ENCODE assay signal across 33 mouse cellular contexts in the genomic region with DNA sequence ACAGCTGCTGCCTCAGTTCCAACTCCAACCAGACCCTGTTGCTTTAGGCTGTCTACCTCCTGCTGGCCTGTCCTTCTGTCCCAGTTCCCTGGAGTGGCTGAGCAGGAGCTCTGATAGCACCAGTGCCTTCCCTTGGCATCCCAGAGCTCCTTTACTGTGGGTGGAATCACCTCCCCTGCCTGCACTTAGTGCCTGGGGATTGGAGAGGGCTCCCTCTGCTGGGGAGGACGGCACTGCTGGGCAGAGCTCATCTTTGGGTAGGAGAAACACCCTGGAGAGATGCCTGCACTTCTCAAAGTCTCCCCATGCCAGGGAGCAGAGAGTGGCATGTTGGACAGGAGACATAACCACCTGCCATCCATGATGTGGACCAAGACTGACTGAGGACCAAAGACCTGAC. TPM values are rescaled to one million over a fixed set of nuclear protein-coding genes. Genes with fewer than 3 reads are reported as not detected.
"Had no signal": no experiment of that assay in that cellular context is flagged by ENCODE, and none has a peak within 500 bp of the region (broad histone marks: within the 10 kb centered on the region; RNA-seq: fewer than 3 reads in every experiment).

No protein-coding gene starts in this region.

RNA-seq across cellular contexts. Expression of a gene that starts 0.9 kb away (rescaled TPM):
- total RNA-seq: gastrocnemius, adult 18-20 months; gastrocnemius, adult 8-10 months; gastrocnemius, postnatal 14 days; gastrocnemius, postnatal 36 days; heart, adult 2 months; heart, postnatal 14 days; heart, postnatal 36 days; layer of hippocampus, adult 18-20 months; layer of hippocampus, postnatal 10 days; layer of hippocampus, postnatal 25 days; left cerebral cortex, adult 2 months; left cerebral cortex, postnatal 14 days; left cerebral cortex, postnatal 36 days; liver, adult 2 months had no signal
- polyA plus RNA-seq: gonadal fat pad, adult 2 months; heart, adult 2 months; heart, embryonic 11.5 days; heart, embryonic 13.5 days; heart, embryonic 15.5 days; heart, postnatal 0 days; hindbrain, embryonic 10.5 days; hindbrain, embryonic 12.5 days; hindbrain, embryonic 14.5 days; hindbrain, embryonic 16.5 days; inflammation-experienced regulatory T-cells, adult 6 months; intestine, embryonic 15.5 days; kidney, adult 2 months; kidney, embryonic 15.5 days; kidney, postnatal 0 days; large intestine, adult 2 months; limb, embryonic 11.5 days; limb, embryonic 13.5 days; limb, embryonic 15.5 days; liver, adult 2 months; liver, embryonic 12.5 days had no signal

RNA-seq across cellular contexts. Expression of a gene that starts 14.6 kb away (rescaled TPM):
- total RNA-seq: gastrocnemius, adult 18-20 months; gastrocnemius, adult 8-10 months; gastrocnemius, postnatal 14 days; gastrocnemius, postnatal 36 days; heart, adult 2 months; heart, postnatal 14 days; heart, postnatal 36 days; layer of hippocampus, adult 18-20 months; layer of hippocampus, postnatal 10 days; layer of hippocampus, postnatal 25 days; left cerebral cortex, adult 2 months; left cerebral cortex, postnatal 14 days; left cerebral cortex, postnatal 36 days; liver, adult 2 months had no signal
- polyA plus RNA-seq: gonadal fat pad, adult 2 months; heart, adult 2 months; heart, embryonic 11.5 days; heart, embryonic 13.5 days; heart, embryonic 15.5 days; heart, postnatal 0 days; hindbrain, embryonic 10.5 days; hindbrain, embryonic 12.5 days; hindbrain, embryonic 14.5 days; hindbrain, embryonic 16.5 days; inflammation-experienced regulatory T-cells, adult 6 months; intestine, embryonic 15.5 days; kidney, adult 2 months; kidney, embryonic 15.5 days; kidney, postnatal 0 days; large intestine, adult 2 months; limb, embryonic 11.5 days; limb, embryonic 13.5 days; limb, embryonic 15.5 days; liver, adult 2 months; liver, embryonic 12.5 days had no signal

RNA-seq across cellular contexts. Expression of a gene that starts 31.2 kb away (rescaled TPM):
- total RNA-seq: gastrocnemius, adult 18-20 months; gastrocnemius, adult 8-10 months; gastrocnemius, postnatal 14 days; gastrocnemius, postnatal 36 days; heart, adult 2 months; heart, postnatal 14 days; heart, postnatal 36 days; layer of hippocampus, adult 18-20 months; layer of hippocampus, postnatal 10 days; layer of hippocampus, postnatal 25 days; left cerebral cortex, adult 2 months; left cerebral cortex, postnatal 14 days; left cerebral cortex, postnatal 36 days; liver, adult 2 months had no signal
- polyA plus RNA-seq: gonadal fat pad, adult 2 months; heart, adult 2 months; heart, embryonic 11.5 days; heart, embryonic 13.5 days; heart, embryonic 15.5 days; heart, postnatal 0 days; hindbrain, embryonic 10.5 days; hindbrain, embryonic 12.5 days; hindbrain, embryonic 14.5 days; hindbrain, embryonic 16.5 days; inflammation-experienced regulatory T-cells, adult 6 months; intestine, embryonic 15.5 days; kidney, adult 2 months; kidney, embryonic 15.5 days; kidney, postnatal 0 days; large intestine, adult 2 months; limb, embryonic 11.5 days; limb, embryonic 13.5 days; limb, embryonic 15.5 days; liver, adult 2 months; liver, embryonic 12.5 days had no signal

RNA-seq across cellular contexts. Expression of a gene that starts 45.9 kb away (rescaled TPM):
- total RNA-seq: gastrocnemius, adult 18-20 months; gastrocnemius, adult 8-10 months; gastrocnemius, postnatal 14 days; gastrocnemius, postnatal 36 days; heart, adult 2 months; heart, postnatal 14 days; heart, postnatal 36 days; layer of hippocampus, adult 18-20 months; layer of hippocampus, postnatal 10 days; layer of hippocampus, postnatal 25 days; left cerebral cortex, adult 2 months; left cerebral cortex, postnatal 14 days; left cerebral cortex, postnatal 36 days; liver, adult 2 months had no signal
- polyA plus RNA-seq: gonadal fat pad, adult 2 months; heart, adult 2 months; heart, embryonic 11.5 days; heart, embryonic 13.5 days; heart, embryonic 15.5 days; heart, postnatal 0 days; hindbrain, embryonic 10.5 days; hindbrain, embryonic 12.5 days; hindbrain, embryonic 14.5 days; hindbrain, embryonic 16.5 days; inflammation-experienced regulatory T-cells, adult 6 months; intestine, embryonic 15.5 days; kidney, adult 2 months; kidney, embryonic 15.5 days; kidney, postnatal 0 days; large intestine, adult 2 months; limb, embryonic 11.5 days; limb, embryonic 13.5 days; limb, embryonic 15.5 days; liver, adult 2 months; liver, embryonic 12.5 days had no signal

RNA-seq across cellular contexts. Expression of a gene that starts 56.8 kb away (rescaled TPM):
- total RNA-seq: gastrocnemius, adult 18-20 months; gastrocnemius, adult 8-10 months; gastrocnemius, postnatal 14 days; gastrocnemius, postnatal 36 days; heart, adult 2 months; heart, postnatal 14 days; heart, postnatal 36 days; layer of hippocampus, adult 18-20 months; layer of hippocampus, postnatal 10 days; layer of hippocampus, postnatal 25 days; left cerebral cortex, adult 2 months; left cerebral cortex, postnatal 14 days; left cerebral cortex, postnatal 36 days; liver, adult 2 months had no signal
- polyA plus RNA-seq: gonadal fat pad, adult 2 months; heart, adult 2 months; heart, embryonic 11.5 days; heart, embryonic 13.5 days; heart, embryonic 15.5 days; heart, postnatal 0 days; hindbrain, embryonic 10.5 days; hindbrain, embryonic 12.5 days; hindbrain, embryonic 14.5 days; hindbrain, embryonic 16.5 days; inflammation-experienced regulatory T-cells, adult 6 months; intestine, embryonic 15.5 days; kidney, adult 2 months; kidney, embryonic 15.5 days; kidney, postnatal 0 days; large intestine, adult 2 months; limb, embryonic 11.5 days; limb, embryonic 13.5 days; limb, embryonic 15.5 days; liver, adult 2 months; liver, embryonic 12.5 days had no signal
